Mouse (Mus musculus): ENCODE data around the gene Chaf1b. TPM values are rescaled to one million over a fixed set of nuclear protein-coding genes. Genes with fewer than 3 reads are reported as not detected.

The Chaf1b gene
- 86.3 and 96.0 TPM in 2 replicates for polyA plus RNA-seq (2014; fragmentation: Nextera tagmentation; extraction: Ambion mirVana)

- peak within 1 kb of the TSS; percentile 80 for H3K4me3 ChIP-seq (ENCODE audit: low read depth, low read length)
- H3K27ac ChIP-seq (ENCODE audit: low read depth, low read length) = peak within 1 kb of the TSS; percentile 9; the same call in 1 of the 2 replicates
- no peaks in the 10 kb centered on the region for H3K27me3 ChIP-seq (replicated peaks; ENCODE audit: control insufficient read depth, insufficient read depth, low read length)
- H3K4me1 ChIP-seq (replicated peaks; ENCODE audit: control insufficient read depth, insufficient read depth, low read length) = peaks cover 13% of the 10 kb centered on the region; the same call in 1 of the 2 replicates
- H3K36me3 ChIP-seq (ENCODE audit: control insufficient read depth, insufficient read depth, low read length) = peaks cover 4% of the 10 kb centered on the region; the same call in 1 of the 2 replicates
- peak within 1 kb of the TSS; percentile 88 for H3K9ac ChIP-seq (ENCODE audit: low read depth, low read length)
- H3K9me3 ChIP-seq (ENCODE audit: control insufficient read depth, low read length) = no peaks in the 10 kb centered on the region
- DNase-seq (ENCODE audit: low spot score) = peak; percentile 99
- under 1% methylated on average over 54 of the region's 54 CpGs for WGBS
- peak; percentile 92 for ATAC-seq (replicated peaks; ENCODE audit: low FRiP score)
- peak within 1 kb of the TSS; percentile 92 for H3K4me2 ChIP-seq
Observed at GRCm38 (mm10) chr16:93883423-93884085, at the start of gene Chaf1b. Chaf1b (plus strand) TSS chr16:93883901.

- DNase-seq (ENCODE audit: low spot score) (no peak), ATAC-seq (replicated peaks; ENCODE audit: low FRiP score) (no peak)
- Histone ChIP-seq H3K4me2 (peak overlapping the region; percentile 85), H3K9me3 (ENCODE audit: control insufficient read depth, low read length) (no peaks in the 10 kb centered on the region), H3K27ac (ENCODE audit: low read depth, low read length) (no peak overlapping the region), H3K27me3 (replicated peaks; ENCODE audit: control insufficient read depth, insufficient read depth, low read length) (no peaks in the 10 kb centered on the region), H3K4me3 (ENCODE audit: low read depth, low read length) (no peak overlapping the region), H3K4me1 (replicated peaks; ENCODE audit: control insufficient read depth, insufficient read depth, low read length) (peaks cover 8% of the 10 kb centered on the region; the same call in 1 of the 2 replicates), H3K9ac (ENCODE audit: low read depth, low read length) (no peak overlapping the region), H3K36me3 (ENCODE audit: control insufficient read depth, insufficient read depth, low read length) (0 out of 2 replicates have a peak, but pooled peaks cover 2% of the 10 kb centered on the region)
- 87% methylated on average over 2 of the region's 2 CpGs for WGBS
Observed at GRCm38 (mm10) chr16:93834076-93834475, 49.6 kb upstream of the Chaf1b start.

- 87% methylated on average over 1 of the region's 1 CpGs for WGBS
- Histone ChIP-seq H3K27ac (ENCODE audit: low read depth, low read length) (no peak overlapping the region), H3K4me3 (ENCODE audit: low read depth, low read length) (no peak overlapping the region), H3K36me3 (ENCODE audit: control insufficient read depth, insufficient read depth, low read length) (peaks cover 3% of the 10 kb centered on the region; the same call in 1 of the 2 replicates), H3K27me3 (replicated peaks; ENCODE audit: control insufficient read depth, insufficient read depth, low read length) (no peaks in the 10 kb centered on the region), H3K4me2 (no peak overlapping the region), H3K9ac (ENCODE audit: low read depth, low read length) (no peak overlapping the region), H3K4me1 (replicated peaks; ENCODE audit: control insufficient read depth, insufficient read depth, low read length) (peaks cover under 1% of the 10 kb centered on the region; the same call in 1 of the 2 replicates), H3K9me3 (ENCODE audit: control insufficient read depth, low read length) (no peaks in the 10 kb centered on the region)
- no peak for ATAC-seq (replicated peaks; ENCODE audit: low FRiP score)
- DNase-seq (ENCODE audit: low spot score) = no peak
Observed at GRCm38 (mm10) chr16:93839049-93839448, 44.7 kb upstream of the Chaf1b start.

GRCm38 (mm10) chr16:93850527-93850926 lies 33.2 kb upstream of the Chaf1b start:
- H3K4me2 ChIP-seq = no peak overlapping the region
- ATAC-seq (replicated peaks; ENCODE audit: low FRiP score) (no peak), DNase-seq (ENCODE audit: low spot score) (no peak)
- 97% methylated on average over 3 of the region's 3 CpGs for WGBS
- no peak overlapping the region for H3K27ac ChIP-seq (ENCODE audit: low read depth, low read length)
- H3K9me3 ChIP-seq (ENCODE audit: control insufficient read depth, low read length) = no peaks in the 10 kb centered on the region
- no peaks in the 10 kb centered on the region for H3K27me3 ChIP-seq (replicated peaks; ENCODE audit: control insufficient read depth, insufficient read depth, low read length)
- peaks cover 56% of the 10 kb centered on the region for H3K36me3 ChIP-seq (ENCODE audit: control insufficient read depth, insufficient read depth, low read length)
- H3K9ac ChIP-seq (ENCODE audit: low read depth, low read length) = no peak overlapping the region
- no peaks in the 10 kb centered on the region for H3K4me1 ChIP-seq (replicated peaks; ENCODE audit: control insufficient read depth, insufficient read depth, low read length)
- H3K4me3 ChIP-seq (ENCODE audit: low read depth, low read length) = no peak overlapping the region

DNA sequence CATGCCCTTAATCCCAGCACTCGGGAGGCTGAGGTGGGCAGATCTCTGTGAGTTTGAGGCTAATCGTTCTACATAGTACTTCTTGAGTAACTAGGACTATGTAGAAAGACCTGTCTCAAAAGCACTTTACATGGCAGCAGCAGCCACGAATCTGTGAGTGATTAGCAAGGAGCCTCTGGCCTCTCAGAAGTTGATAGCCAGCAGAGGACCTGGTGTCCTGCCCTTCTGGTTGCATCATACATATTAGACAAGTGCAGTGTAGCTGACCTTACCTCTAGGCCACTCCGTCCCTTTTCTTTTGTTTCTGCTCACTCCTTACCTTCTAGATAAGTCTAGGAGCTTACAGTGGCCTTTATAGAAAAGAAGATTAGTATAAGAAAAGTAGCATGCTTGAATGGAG lies 23.7 kb upstream of the Chaf1b start:
- Histone ChIP-seq H3K36me3 (ENCODE audit: control insufficient read depth, insufficient read depth, low read length) (peaks cover 44% of the 10 kb centered on the region), H3K27ac (ENCODE audit: low read depth, low read length) (no peak overlapping the region), H3K9me3 (ENCODE audit: control insufficient read depth, low read length) (no peaks in the 10 kb centered on the region), H3K27me3 (replicated peaks; ENCODE audit: control insufficient read depth, insufficient read depth, low read length) (no peaks in the 10 kb centered on the region), H3K4me1 (replicated peaks; ENCODE audit: control insufficient read depth, insufficient read depth, low read length) (no peaks in the 10 kb centered on the region), H3K4me3 (ENCODE audit: low read depth, low read length) (no peak overlapping the region), H3K9ac (ENCODE audit: low read depth, low read length) (no peak overlapping the region), H3K4me2 (no peak overlapping the region)
- DNase-seq (ENCODE audit: low spot score) (no peak), ATAC-seq (replicated peaks; ENCODE audit: low FRiP score) (no peak)
- 87% methylated on average over 4 of the region's 4 CpGs for WGBS

DNA sequence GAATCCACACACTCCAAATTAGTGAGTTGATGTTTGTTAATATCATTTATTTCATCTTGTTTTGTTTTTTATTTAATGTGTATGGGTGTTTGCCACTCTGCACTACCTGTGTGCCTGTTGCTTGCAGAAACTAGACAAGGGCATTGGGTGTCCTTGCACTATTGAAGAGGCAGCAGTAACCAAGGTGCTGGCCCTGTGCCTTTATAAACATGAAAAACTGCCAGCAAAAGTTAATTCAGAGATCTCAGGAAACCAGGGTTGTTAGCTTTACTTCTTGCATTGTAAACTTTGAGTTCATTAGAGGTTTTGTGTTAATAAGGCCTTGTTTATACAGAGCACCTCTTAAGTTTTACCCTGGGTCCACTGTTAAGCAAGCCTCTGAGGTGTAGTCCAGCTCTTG lies 23.0 kb upstream of the Chaf1b start:
- Histone ChIP-seq H3K9ac (ENCODE audit: low read depth, low read length) (no peak overlapping the region), H3K4me1 (replicated peaks; ENCODE audit: control insufficient read depth, insufficient read depth, low read length) (no peaks in the 10 kb centered on the region), H3K4me3 (ENCODE audit: low read depth, low read length) (no peak overlapping the region), H3K27ac (ENCODE audit: low read depth, low read length) (no peak overlapping the region), H3K9me3 (ENCODE audit: control insufficient read depth, low read length) (no peaks in the 10 kb centered on the region), H3K27me3 (replicated peaks; ENCODE audit: control insufficient read depth, insufficient read depth, low read length) (no peaks in the 10 kb centered on the region), H3K4me2 (no peak overlapping the region), H3K36me3 (ENCODE audit: control insufficient read depth, insufficient read depth, low read length) (peaks cover 47% of the 10 kb centered on the region)
- DNase-seq (ENCODE audit: low spot score) (no peak), ATAC-seq (replicated peaks; ENCODE audit: low FRiP score) (no peak)

GRCm38 (mm10) chr16:93874841-93875240 lies 8.9 kb upstream of the Chaf1b start:
- WGBS = 90% methylated on average over 13 of the region's 13 CpGs
- H3K9ac ChIP-seq (ENCODE audit: low read depth, low read length) = no peak overlapping the region
- no peaks in the 10 kb centered on the region for H3K27me3 ChIP-seq (replicated peaks; ENCODE audit: control insufficient read depth, insufficient read depth, low read length)
- no peak overlapping the region for H3K4me2 ChIP-seq
- H3K4me3 ChIP-seq (ENCODE audit: low read depth, low read length) = no peak overlapping the region
- DNase-seq (ENCODE audit: low spot score) = no peak
- H3K27ac ChIP-seq (ENCODE audit: low read depth, low read length) = no peak overlapping the region
- peaks cover 34% of the 10 kb centered on the region for H3K36me3 ChIP-seq (ENCODE audit: control insufficient read depth, insufficient read depth, low read length)
- H3K9me3 ChIP-seq (ENCODE audit: control insufficient read depth, low read length) = no peaks in the 10 kb centered on the region
- no peak for ATAC-seq (replicated peaks; ENCODE audit: low FRiP score)
- H3K4me1 ChIP-seq (replicated peaks; ENCODE audit: control insufficient read depth, insufficient read depth, low read length) = no peaks in the 10 kb centered on the region

DNA sequence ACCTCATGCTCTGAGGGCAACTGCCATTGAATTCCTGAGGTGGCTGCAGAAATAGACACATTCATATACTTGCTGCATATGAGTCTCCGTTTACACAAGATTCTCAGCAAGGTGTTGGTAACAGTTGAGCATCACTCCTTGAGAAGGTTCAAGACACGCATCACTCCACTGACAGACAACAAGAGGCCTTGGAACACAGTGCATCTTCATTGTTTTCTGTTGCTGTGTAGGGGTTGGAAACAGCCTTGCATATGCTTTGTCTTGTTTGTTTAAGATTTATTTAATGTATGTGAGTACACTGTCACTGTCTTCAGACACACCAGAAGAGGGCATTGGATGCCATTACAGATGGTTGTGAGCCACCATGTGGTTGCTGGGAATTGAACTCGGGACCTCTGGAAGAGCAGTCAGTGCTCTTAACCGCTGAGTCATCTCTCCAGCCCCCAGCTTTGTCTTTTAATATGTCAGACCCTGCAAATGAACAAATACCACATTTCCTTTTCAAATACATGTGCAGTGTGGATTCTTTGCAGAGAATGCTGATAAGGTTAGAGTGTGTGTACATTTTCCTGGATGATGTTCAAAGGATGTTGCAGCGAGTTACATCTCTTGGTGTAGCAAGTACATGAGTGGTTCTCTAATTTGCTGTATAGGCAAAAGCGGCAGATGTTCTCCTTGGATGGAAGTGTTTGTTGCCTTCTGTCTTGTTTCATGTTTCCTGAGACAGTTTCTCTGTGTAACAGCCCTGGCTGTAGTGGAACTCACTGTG lies 5.9 kb upstream of the Chaf1b start:
- WGBS = 86% methylated on average over 6 of the region's 6 CpGs
- DNase-seq (ENCODE audit: low spot score) (no peak), ATAC-seq (replicated peaks; ENCODE audit: low FRiP score) (no peak)
- H3K4me1 ChIP-seq (replicated peaks; ENCODE audit: control insufficient read depth, insufficient read depth, low read length) = no peaks in the 10 kb centered on the region
- H3K4me3 ChIP-seq (ENCODE audit: low read depth, low read length) = no peak overlapping the region
- no peak overlapping the region for H3K9ac ChIP-seq (ENCODE audit: low read depth, low read length)
- peaks cover 17% of the 10 kb centered on the region for H3K36me3 ChIP-seq (ENCODE audit: control insufficient read depth, insufficient read depth, low read length)
- H3K4me2 ChIP-seq = no peak overlapping the region
- no peaks in the 10 kb centered on the region for H3K27me3 ChIP-seq (replicated peaks; ENCODE audit: control insufficient read depth, insufficient read depth, low read length)
- no peak overlapping the region for H3K27ac ChIP-seq (ENCODE audit: low read depth, low read length)
- H3K9me3 ChIP-seq (ENCODE audit: control insufficient read depth, low read length) = no peaks in the 10 kb centered on the region

All from liver, embryonic 11.5 days (tissue).